Mouse (Mus musculus) kidney, adult 2 months (tissue): ENCODE data around the gene Usf2. TPM values are rescaled to one million over a fixed set of nuclear protein-coding genes. Genes with fewer than 3 reads are reported as not detected.

Experiments
- DNase-seq: peaks from one replicate; pipeline ENCODE4 v3.0.0; 2021
- H3K27ac ChIP-seq: fragments of 200-500 bp; 2 replicates; pipeline ENCODE4 v1.5.1; 2012; ENCODE audit warnings: low read depth, low read length, control low read depth, inconsistent platforms; ENCODE audit not compliant: insufficient read depth
- H3K27me3 ChIP-seq: fragments of 200-500 bp; replicated peaks from 2 replicates; pipeline ENCODE4 v1.6.1; 2012; ENCODE audit warnings: mild to moderate bottlenecking, moderate library complexity, low read length, inconsistent platforms; ENCODE audit not compliant: control insufficient read depth, insufficient read depth
- H3K36me3 ChIP-seq: fragments of 200-500 bp; 2 replicates; pipeline ENCODE4 v1.6.1; 2012; ENCODE audit warnings: mild to moderate bottlenecking, moderate library complexity, low read length, inconsistent platforms; ENCODE audit not compliant: control insufficient read depth, insufficient read depth
- H3K4me1 ChIP-seq: fragments of 200-500 bp; 2 replicates; pipeline ENCODE4 v1.6.1; 2011; ENCODE audit warnings: low read length; ENCODE audit not compliant: control insufficient read depth, insufficient read depth
- H3K4me3 ChIP-seq: fragments of 200-500 bp; 2 replicates; pipeline ENCODE4 v1.5.1; 2011; ENCODE audit warnings: mild to moderate bottlenecking, low read depth, low read length, control low read depth; ENCODE audit not compliant: insufficient read depth
- CTCF ChIP-seq: fragments of 200-500 bp; conservative IDR thresholded peaks from 2 replicates; pipeline ENCODE4 v1.5.1; 2011; ENCODE audit warnings: low read depth, mild to moderate bottlenecking, control low read depth, low read length, moderate library complexity, mixed read lengths; ENCODE audit not compliant: insufficient read depth, insufficient read length
- POLR2A ChIP-seq: fragments of 200-500 bp; IDR thresholded peaks from one replicate; pipeline ENCODE4 v1.6.1; 2011; ENCODE audit warnings: low read depth, low read length, control low read depth
- WGBS: fragments of 180-500 bp; shearing (Covaris S2); methylation state at CpG from one replicate; pipeline ENCODE4 v1.1.7; 2018; 5-methylcytosine and 5-hydroxymethylcytosine counted together
- polyA plus RNA-seq: library from polyadenylated mRNA; depleted of rRNA; stranded (reverse); fragments of >200 nt; gene quantifications from 2 replicates; pipeline ENCODE4 v1.2.3, GENCODE M21; 2012

The Usf2 gene
- polyA plus RNA-seq, 1 experiment: 118 TPM

DNA sequence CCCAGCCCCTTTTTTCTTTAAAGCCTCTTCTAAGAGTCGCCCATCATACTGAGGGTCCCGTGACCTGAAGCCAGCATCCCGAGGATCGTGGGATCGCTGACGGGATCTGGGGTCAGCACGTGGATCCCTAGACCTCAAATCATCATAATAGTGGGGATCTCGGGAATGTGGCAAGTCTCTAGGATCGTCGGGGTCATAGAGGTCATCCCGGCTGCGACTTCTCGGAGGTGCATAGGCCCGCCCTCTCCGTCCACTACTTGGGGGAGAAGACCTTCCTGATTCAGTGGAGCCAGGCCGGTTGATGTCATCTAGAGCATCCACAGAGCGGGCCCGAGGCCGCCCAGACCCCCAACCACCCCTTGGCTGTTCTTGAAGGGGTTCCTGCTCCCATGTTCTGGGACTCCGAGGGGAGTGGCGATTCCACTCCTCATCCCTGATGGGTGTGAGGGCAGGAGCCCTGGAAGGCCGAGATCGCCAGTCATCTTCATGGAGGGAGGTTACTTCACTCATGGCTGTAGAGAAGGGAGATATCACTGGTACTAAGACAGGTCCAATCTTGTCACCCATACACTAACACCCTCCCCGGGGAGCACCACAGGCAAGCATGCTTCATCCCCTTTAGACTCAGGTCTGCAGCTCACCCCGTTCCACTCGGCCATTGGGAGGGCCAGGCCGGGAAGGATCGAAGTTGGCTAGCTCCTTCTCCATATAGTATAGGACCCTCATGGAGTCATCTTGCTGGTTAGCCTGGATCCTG is 1.7 kb upstream of the Usf2 start:
- WGBS: 64% methylated on average over 28 of the region's 28 CpGs
- peak overlapping the region; percentile 95 for H3K4me3 ChIP-seq
- DNase-seq: no peak
- peaks cover 5% of the 10 kb centered on the region; the same call in 1 of the 2 replicates for H3K4me1 ChIP-seq
- H3K27me3 ChIP-seq: no peaks in the 10 kb centered on the region
- H3K36me3 ChIP-seq: no peaks in the 10 kb centered on the region; the same call in 1 of the 2 replicates
- H3K27ac ChIP-seq: peak overlapping the region; percentile 100
- TF ChIP-seq POLR2A (peak; percentile 6), CTCF (no peak)

DNA sequence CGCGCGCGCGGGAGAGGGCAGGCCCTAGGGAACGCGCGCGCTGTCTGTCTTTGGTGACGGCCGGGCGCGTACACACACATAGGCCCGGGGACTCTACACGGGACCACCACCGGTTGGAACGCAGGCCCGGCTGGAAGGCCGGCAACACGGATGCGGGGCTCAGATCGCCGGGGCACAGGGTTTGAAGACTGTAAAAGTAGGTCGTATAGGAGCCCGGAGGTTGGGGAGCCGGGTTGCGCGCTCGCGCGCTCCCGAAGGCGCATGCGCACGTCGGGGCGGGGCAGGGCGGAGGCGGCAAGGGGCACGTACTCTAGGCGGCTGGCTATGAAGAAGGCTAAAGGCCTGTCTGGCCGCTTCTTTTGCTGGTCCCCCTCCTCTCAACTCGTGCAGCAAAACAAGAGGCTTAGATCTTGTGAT is 772 bp upstream of the Usf2 start:
- under 1% methylated on average over 43 of the region's 43 CpGs for WGBS
- H3K36me3 ChIP-seq: peaks cover 2% of the 10 kb centered on the region; the same call in 1 of the 2 replicates
- H3K4me3 ChIP-seq: peak overlapping the region; percentile 95
- no peaks in the 10 kb centered on the region for H3K27me3 ChIP-seq
- peak; percentile 95 for DNase-seq
- H3K27ac ChIP-seq: peak overlapping the region; percentile 100
- peak; percentile 64 for TF ChIP-seq POLR2A
- TF ChIP-seq CTCF: no peak
- H3K4me1 ChIP-seq: peaks cover 5% of the 10 kb centered on the region; the same call in 1 of the 2 replicates

DNA sequence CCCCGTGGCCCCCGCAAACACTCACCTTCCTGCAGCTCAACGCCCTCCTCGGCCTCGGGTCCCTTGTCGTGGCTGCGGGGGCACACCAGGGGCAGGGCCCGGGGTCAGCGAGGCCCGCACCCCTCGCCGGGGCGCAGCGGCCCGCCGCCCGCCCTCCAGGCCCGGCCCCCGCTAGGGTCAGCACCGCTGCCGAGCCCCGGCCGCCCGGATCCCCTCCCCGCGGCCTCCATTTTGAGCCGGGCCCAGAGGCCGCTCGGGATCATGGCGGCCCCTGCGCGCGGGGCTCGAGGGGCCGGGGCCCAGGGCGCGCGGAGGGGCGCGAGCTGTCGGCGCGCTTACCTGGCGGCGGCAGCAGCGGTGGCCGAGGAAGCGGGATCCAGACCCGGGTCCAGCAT is 249 bp downstream of the Usf2 start:
- no peaks in the 10 kb centered on the region for H3K27me3 ChIP-seq
- peaks cover 5% of the 10 kb centered on the region; the same call in 1 of the 2 replicates for H3K4me1 ChIP-seq
- peak overlapping the region; percentile 95 for H3K4me3 ChIP-seq
- TF ChIP-seq CTCF: no peak
- no peak for TF ChIP-seq POLR2A
- peak overlapping the region; percentile 92 for H3K27ac ChIP-seq
- peaks cover 4% of the 10 kb centered on the region for H3K36me3 ChIP-seq
- DNase-seq: no peak
- WGBS: 1% methylated on average over 33 of the region's 49 CpGs

DNA sequence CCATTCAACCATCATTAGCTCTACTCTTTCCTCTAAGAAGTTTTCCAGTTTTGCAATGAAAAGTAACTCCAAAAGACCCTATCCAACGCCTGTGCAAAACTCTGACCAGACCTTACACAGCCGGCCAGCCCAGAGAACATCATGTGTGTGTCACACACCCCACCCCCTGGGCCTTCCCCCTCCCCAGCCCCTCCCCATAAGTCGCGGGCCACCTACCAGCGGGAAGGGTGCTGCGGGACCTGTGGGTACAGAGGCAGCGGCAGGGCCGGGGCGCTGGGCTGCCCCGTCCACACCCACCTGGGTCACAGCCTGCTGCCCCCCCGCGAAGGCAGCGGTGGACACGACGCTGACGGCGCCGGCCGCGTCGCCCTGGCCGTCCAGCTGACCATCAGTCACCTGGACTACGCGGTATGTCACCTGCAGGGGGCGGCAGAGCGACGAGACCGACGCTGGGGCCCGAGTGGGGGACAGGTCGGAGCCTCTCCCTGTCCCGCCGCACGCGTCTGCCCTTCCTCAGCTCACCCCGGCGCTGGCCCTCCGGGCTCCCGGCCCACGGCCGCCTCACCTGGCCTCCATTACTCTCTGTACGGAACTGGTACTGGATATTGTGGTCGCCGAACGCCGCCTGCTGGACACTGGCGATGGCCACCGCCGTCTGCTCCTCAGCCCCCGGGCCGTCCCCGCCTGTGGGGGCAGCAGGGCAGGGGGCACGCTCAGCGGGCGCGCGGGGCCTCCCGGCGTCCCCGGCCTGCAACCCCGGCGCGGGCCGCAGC is 833 bp downstream of the Usf2 start:
- H3K36me3 ChIP-seq: peaks cover 4% of the 10 kb centered on the region
- WGBS: under 1% methylated on average over 62 of the region's 64 CpGs
- H3K4me3 ChIP-seq: peak overlapping the region; percentile 95
- DNase-seq: peak; percentile 95
- H3K4me1 ChIP-seq: peaks cover 5% of the 10 kb centered on the region; the same call in 1 of the 2 replicates
- H3K27me3 ChIP-seq: no peaks in the 10 kb centered on the region
- TF ChIP-seq CTCF: peak; percentile 67
- peak; percentile 42 for TF ChIP-seq POLR2A
- peak overlapping the region; percentile 92 for H3K27ac ChIP-seq

DNA sequence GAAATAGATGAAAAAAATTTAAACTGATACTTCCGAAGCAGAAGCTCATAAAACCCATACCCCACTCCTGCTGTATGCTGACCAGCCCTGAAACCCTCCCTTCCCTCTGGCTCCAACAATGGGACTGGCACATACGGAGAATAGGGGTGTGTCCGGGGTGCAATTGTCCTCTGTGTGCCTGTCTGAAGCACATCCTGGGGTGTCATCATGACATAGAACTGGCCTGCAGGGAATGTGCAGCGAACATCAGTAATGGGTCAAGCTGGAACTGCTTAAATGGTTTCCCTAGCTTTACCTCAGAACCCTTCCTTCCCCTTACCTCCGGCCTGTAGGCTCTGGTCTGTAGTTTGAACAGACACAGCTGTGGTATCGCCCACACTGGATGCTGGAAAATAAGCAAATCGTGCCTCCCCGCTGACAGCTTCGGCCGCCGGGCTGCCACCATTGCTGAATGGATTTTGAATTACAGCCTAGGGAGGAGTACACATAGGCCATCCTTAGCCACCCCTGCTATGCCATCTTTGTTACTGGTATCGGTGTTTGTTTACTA is 1.6 kb downstream of the Usf2 start:
- 80% methylated on average over 12 of the region's 12 CpGs for WGBS
- Histone ChIP-seq H3K27me3 (no peaks in the 10 kb centered on the region), H3K4me1 (peaks cover 5% of the 10 kb centered on the region; the same call in 1 of the 2 replicates), H3K4me3 (no peak overlapping the region), H3K27ac (no peak overlapping the region), H3K36me3 (peaks cover 4% of the 10 kb centered on the region)
- no peak for DNase-seq
- no peak for TF ChIP-seq POLR2A
- TF ChIP-seq CTCF: no peak

DNA sequence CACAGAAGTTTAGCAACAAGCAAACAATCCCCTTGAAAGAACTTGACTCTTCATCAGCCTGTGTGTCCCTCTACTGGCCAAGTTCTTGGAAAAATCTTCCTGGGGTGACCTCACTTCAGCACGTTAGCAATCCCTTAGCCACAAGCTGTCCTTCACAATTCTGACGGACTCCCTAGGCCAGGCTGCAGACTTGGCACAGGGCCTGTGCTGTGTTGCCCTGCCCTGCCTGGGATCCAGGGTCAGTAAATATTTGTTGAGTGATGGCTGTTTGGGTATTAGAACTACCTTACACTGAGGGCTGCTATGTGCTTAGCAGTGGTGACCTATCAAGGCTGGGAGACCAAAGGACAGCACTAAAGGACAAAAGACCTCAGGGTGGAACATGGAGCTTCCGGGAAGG is 2.6 kb downstream of the Usf2 start:
- H3K36me3 ChIP-seq: peaks cover 4% of the 10 kb centered on the region
- H3K27me3 ChIP-seq: no peaks in the 10 kb centered on the region
- no peak overlapping the region for H3K27ac ChIP-seq
- peaks cover 5% of the 10 kb centered on the region; the same call in 1 of the 2 replicates for H3K4me1 ChIP-seq
- 47% methylated on average over 3 of the region's 3 CpGs for WGBS
- no peak for DNase-seq
- no peak overlapping the region for H3K4me3 ChIP-seq
- no peak for TF ChIP-seq POLR2A
- TF ChIP-seq CTCF: no peak

DNA sequence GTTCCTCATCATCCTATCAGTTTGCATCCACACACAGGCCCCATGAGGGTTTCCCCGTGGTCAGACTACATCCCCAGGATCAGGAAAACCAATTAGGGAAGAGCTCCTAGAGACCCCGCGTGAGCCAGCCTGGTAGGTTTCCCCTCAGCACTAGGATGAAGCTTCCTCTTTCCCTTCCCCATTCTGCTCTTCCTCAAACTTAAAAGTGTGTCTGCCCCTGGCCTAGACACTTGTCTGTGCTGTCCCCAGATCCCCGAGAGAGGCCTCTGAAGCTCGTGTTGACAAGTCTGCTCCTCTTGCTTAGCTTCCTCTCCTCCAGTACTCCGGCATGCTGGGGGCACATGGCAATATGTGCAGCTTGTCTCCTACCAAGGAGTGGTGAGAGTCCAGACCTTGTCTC is 3.1 kb downstream of the Usf2 start:
- WGBS: 83% methylated on average over 6 of the region's 6 CpGs
- no peak for DNase-seq
- Histone ChIP-seq H3K36me3 (peaks cover 4% of the 10 kb centered on the region), H3K4me1 (peaks cover 5% of the 10 kb centered on the region; the same call in 1 of the 2 replicates), H3K27ac (no peak overlapping the region), H3K27me3 (no peaks in the 10 kb centered on the region), H3K4me3 (no peak overlapping the region)
- no peak for TF ChIP-seq CTCF
- no peak for TF ChIP-seq POLR2A
